Mouse (Mus musculus): Measurements from ENCODE around the gene Rad18. TPM values are rescaled to one million over a fixed set of nuclear protein-coding genes. Genes with fewer than 3 reads are reported as not detected.

The Rad18 gene
- total and polyA plus RNA-seq, 3 experiments, result 21.1 to 37.7 (median 37.1) TPM

- dilution Hi-C loops (cut with MboI; ENCODE audit: extremely low pct_ligation_motif_present, extremely low pct_unique_long_range_greater_than_20kb, low sequenced_read_pairs), result no loop called here
These were observed 3.9 kb upstream of the Rad18 start for GRCm38 (mm10) chr6:112700392-112700791.

DNA sequence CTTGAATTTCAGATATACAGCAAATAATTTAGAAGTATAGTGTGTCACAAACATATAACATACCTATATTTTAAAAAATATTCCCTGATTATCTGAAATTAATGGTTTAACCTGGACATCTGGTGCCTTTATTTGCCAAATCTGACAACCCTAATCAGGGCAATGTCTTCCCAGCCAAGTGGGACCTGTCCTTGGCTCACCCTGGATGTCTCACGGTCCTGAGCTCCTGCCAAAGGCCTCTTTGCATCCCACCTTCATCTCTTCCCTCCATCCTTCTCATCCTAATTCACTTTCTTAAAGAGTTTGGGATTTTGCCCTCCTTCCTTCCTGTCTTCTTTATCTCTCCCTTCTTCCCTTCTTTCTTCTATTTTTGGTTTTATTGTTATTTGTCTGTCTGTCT, 2.6 kb upstream of the Rad18 start:
- Histone ChIP-seq H3K27me3 (replicated peaks) (peaks cover 3% of the 10 kb centered on the region), H3K27ac (ENCODE audit: insufficient read depth, low read depth) (no peak overlapping the region), H3K36me3 (replicated peaks in 1 of 2; ENCODE audit: control insufficient read depth in 1 of 2, insufficient read depth in 1 of 2, low read length in 1 of 2) (peaks cover 0 to 5% of the 10 kb centered on the region in 2 experiments), H3K9me3 (replicated peaks; ENCODE audit: low read length) (no peaks in the 10 kb centered on the region), H3K9ac (ENCODE audit: insufficient read depth, low read depth) (no peak overlapping the region), H3K4me2 (ENCODE audit: insufficient read depth, low read depth, poor library complexity, severe bottlenecking) (no peak overlapping the region), H3K4me1 (ENCODE audit: control insufficient read depth in 1 of 2, insufficient read depth in 2 of 2) (peaks cover 0 to 18% of the 10 kb centered on the region in 2 experiments; a peak in 3 of 4 replicates), H3K79me2 (replicated peaks; ENCODE audit: control insufficient read depth, extremely low read depth, insufficient read depth, poor library complexity, severe bottlenecking) (peaks cover 17% of the 10 kb centered on the region), H3K4me3 (replicated peaks in 1 of 3; ENCODE audit: low read depth in 2 of 3, low read length in 2 of 3, poor library complexity in 1 of 3) (no peak overlapping the region)
- TF ChIP-seq CTCF (conservative IDR thresholded peaks at IDR 0.05 in 1 of 2, IDR thresholded peaks at IDR 0.05 in 1 of 2; ENCODE audit: low read depth in 2 of 2, low read length in 2 of 2), result no peak
- TF ChIP-seq USF1 (IDR thresholded peaks at IDR 0.05; ENCODE audit: low read depth, low read length), result no peak
- no peak for TF ChIP-seq MAZ (IDR thresholded peaks at IDR 0.05; ENCODE audit: low read depth, low read length)
- no peak for TF ChIP-seq EP300 (IDR thresholded peaks at IDR 0.05; ENCODE audit: low read length)
- no peak for TF ChIP-seq UBTF (IDR thresholded peaks at IDR 0.05; ENCODE audit: low read depth, low read length)
- TF ChIP-seq CHD1 (IDR thresholded peaks at IDR 0.05; ENCODE audit: low read depth, low read length), result no peak
- no peak for TF ChIP-seq HCFC1 (IDR thresholded peaks at IDR 0.05; ENCODE audit: low read depth, low read length)
- TF ChIP-seq ZNF384 (IDR thresholded peaks at IDR 0.05; ENCODE audit: low read depth, low read length), result no peak
- no peak for TF ChIP-seq MYC (IDR thresholded peaks at IDR 0.05; ENCODE audit: low read depth, low read length)
- no peak for TF ChIP-seq E2F4 (IDR thresholded peaks at IDR 0.05; ENCODE audit: insufficient replicate concordance, low read depth, low read length)
- TF ChIP-seq TBP (conservative IDR thresholded peaks at IDR 0.05; ENCODE audit: low read depth, low read length), result no peak
- dilution Hi-C loops (cut with MboI; ENCODE audit: extremely low pct_ligation_motif_present, extremely low pct_unique_long_range_greater_than_20kb, low sequenced_read_pairs) (no loop called here), in situ Hi-C loops (cut with MboI; ENCODE audit: low pct_ligation_motif_present, low pct_unique_long_range_greater_than_20kb, low sequenced_read_pairs) (no loop called here)
- no peak for DNase-seq (ENCODE audit: extremely low read depth)

More at GRCm38 (mm10) chr6:112700392-112700791, 3.9 kb upstream of the Rad18 start:
- no peak overlapping the region for H3K4me3 ChIP-seq (replicated peaks in 1 of 3; ENCODE audit: low read depth in 2 of 3, low read length in 2 of 3, poor library complexity in 1 of 3)
- in situ Hi-C loops (cut with MboI; ENCODE audit: low pct_ligation_motif_present, low pct_unique_long_range_greater_than_20kb, low sequenced_read_pairs), result loop anchor here (5.0 to 25.0 kb wide), 2 partner anchors 302 to 612 kb away; partner anchors contain the start of gene Brpf1
- H3K4me1 ChIP-seq (ENCODE audit: control insufficient read depth in 1 of 2, insufficient read depth in 2 of 2), result peaks cover 0 to 6% of the 10 kb centered on the region in 2 experiments; a peak in 2 of 4 replicates
- no peak overlapping the region for H3K4me2 ChIP-seq (ENCODE audit: insufficient read depth, low read depth, poor library complexity, severe bottlenecking)
- H3K27ac ChIP-seq (ENCODE audit: insufficient read depth, low read depth), result no peak overlapping the region
- no peaks in the 10 kb centered on the region for H3K9me3 ChIP-seq (replicated peaks; ENCODE audit: low read length)
- no peaks in the 10 kb centered on the region for H3K36me3 ChIP-seq (replicated peaks in 1 of 2; ENCODE audit: control insufficient read depth in 1 of 2, insufficient read depth in 1 of 2, low read length in 1 of 2)
- peaks cover 7% of the 10 kb centered on the region for H3K79me2 ChIP-seq (replicated peaks; ENCODE audit: control insufficient read depth, extremely low read depth, insufficient read depth, poor library complexity, severe bottlenecking)
- H3K27me3 ChIP-seq (replicated peaks), result peaks cover 3% of the 10 kb centered on the region
- no peak for TF ChIP-seq TCF12 (IDR thresholded peaks at IDR 0.05; ENCODE audit: low read depth, low read length)
- TF ChIP-seq IRF4 (IDR thresholded peaks at IDR 0.05; ENCODE audit: low read depth, low read length), result 0 out of 2 replicates have a peak, but pooled peaks have one; percentile 29
- no peak for TF ChIP-seq EP300 (IDR thresholded peaks at IDR 0.05; ENCODE audit: low read length)
- peak; percentile 70 for TF ChIP-seq ZC3H11A (IDR thresholded peaks at IDR 0.05; ENCODE audit: low read depth, low read length)
- TF ChIP-seq CTCF (conservative IDR thresholded peaks at IDR 0.05 in 1 of 2, IDR thresholded peaks at IDR 0.05 in 1 of 2; ENCODE audit: low read depth in 2 of 2, low read length in 2 of 2), result peak; percentile 83 to 95
- peak; percentile 99 for TF ChIP-seq RAD21 (IDR thresholded peaks at IDR 0.05; ENCODE audit: low read depth, low read length)
- TF ChIP-seq SMC3 (IDR thresholded peaks at IDR 0.05; ENCODE audit: low read depth, low read length), result peak; percentile 85
- H3K9ac ChIP-seq (ENCODE audit: insufficient read depth, low read depth), result no peak overlapping the region
- DNase-seq (ENCODE audit: extremely low read depth), result peak; percentile 31
